9 mouse cellular contexts compared by ENCODE assay signal in genomic region chr14:8346255-8346997, GRCm38 (mm10). TPM values are rescaled to one million over a fixed set of nuclear protein-coding genes. Genes with fewer than 3 reads are reported as not detected.
DNase-seq lines count a peak whose midpoint lies in the region; ATAC-seq and TF ChIP-seq lines count a peak whose summit lies in the region.
"Had no signal": no experiment of that assay in that cellular context is flagged by ENCODE, and none has a peak within 500 bp of the region (broad histone marks: within the 10 kb centered on the region; RNA-seq: fewer than 3 reads in every experiment).

No protein-coding gene starts in this region.

- no peak overlapping the region for H3K4me2 ChIP-seq in heart, embryonic 11.5 days
- no peak overlapping the region for H3K4me2 ChIP-seq in kidney, embryonic 16.5 days (replicated peaks; ENCODE audit: low read depth, low read length)
- no peak overlapping the region for H3K4me2 ChIP-seq in liver, embryonic 11.5 days
- no peak overlapping the region for H3K4me2 ChIP-seq in neural tube, embryonic 12.5 days (replicated peaks)
- H3K4me2 ChIP-seq in stomach, postnatal 0 days (replicated peaks; ENCODE audit: low read depth): no peak overlapping the region
- H3K4me2 ChIP-seq: embryonic facial prominence, embryonic 13.5 days had no signal

- no peaks in the 10 kb centered on the region for H3K9me3 ChIP-seq in heart, embryonic 11.5 days (replicated peaks; ENCODE audit: control insufficient read depth, low read length)
- no peaks in the 10 kb centered on the region for H3K9me3 ChIP-seq in kidney, embryonic 16.5 days (ENCODE audit: low read length)
- no peaks in the 10 kb centered on the region for H3K9me3 ChIP-seq in liver, embryonic 11.5 days (ENCODE audit: control insufficient read depth, low read length)
- H3K9me3 ChIP-seq in neural tube, embryonic 12.5 days: no peaks in the 10 kb centered on the region
- H3K9me3 ChIP-seq in stomach, postnatal 0 days (ENCODE audit: control insufficient read depth, low read length): no peaks in the 10 kb centered on the region
- H3K9me3 ChIP-seq: embryonic facial prominence, embryonic 13.5 days had no signal

- H3K36me3 ChIP-seq in heart, embryonic 11.5 days (ENCODE audit: control insufficient read depth, insufficient read depth, low read length): no peaks in the 10 kb centered on the region
- H3K36me3 ChIP-seq in kidney, embryonic 16.5 days (ENCODE audit: insufficient read depth, low read length): no peaks in the 10 kb centered on the region
- H3K36me3 ChIP-seq in liver, embryonic 11.5 days (ENCODE audit: control insufficient read depth, insufficient read depth, low read length): no peaks in the 10 kb centered on the region
- H3K36me3 ChIP-seq in neural tube, embryonic 12.5 days: no peaks in the 10 kb centered on the region
- no peaks in the 10 kb centered on the region for H3K36me3 ChIP-seq in stomach, postnatal 0 days (ENCODE audit: control insufficient read depth, insufficient read depth, low read length)
- H3K36me3 ChIP-seq: embryonic facial prominence, embryonic 13.5 days had no signal

- peak; percentile 76 for ATAC-seq in erythroblast, adult 5-6 weeks (replicated peaks; ENCODE audit: low FRiP score, poor library complexity, severe bottlenecking)
- 0 out of 2 replicates have a peak, but pooled peaks have one; percentile 37 for ATAC-seq in heart, embryonic 11.5 days (replicated peaks; ENCODE audit: insufficient number of reproducible peaks, low FRiP score, low TSS enrichment)
- peak; percentile 12; the same call in 1 of the 2 replicates for ATAC-seq in kidney, embryonic 16.5 days (ENCODE audit: low FRiP score, low TSS enrichment)
- peak; percentile 16; the same call in 1 of the 2 replicates for ATAC-seq in liver, embryonic 11.5 days (replicated peaks; ENCODE audit: low FRiP score)
- ATAC-seq in neural tube, embryonic 12.5 days (ENCODE audit: low FRiP score, low read depth): peak; percentile 65
- ATAC-seq in stomach, postnatal 0 days (ENCODE audit: low FRiP score, low TSS enrichment): peak; percentile 41; the same call in 1 of the 2 replicates

- TF ChIP-seq POLR2A in bone marrow macrophage, adult 2 months (IDR thresholded peaks at IDR 0.05; ENCODE audit: borderline replicate concordance, low read depth, low read length): no peak

- no peak overlapping the region for H3K9ac ChIP-seq in heart, embryonic 11.5 days (ENCODE audit: low read depth, low read length)
- H3K9ac ChIP-seq in kidney, embryonic 16.5 days (replicated peaks; ENCODE audit: low read length): no peak overlapping the region
- no peak overlapping the region for H3K9ac ChIP-seq in liver, embryonic 11.5 days (ENCODE audit: low read depth, low read length)
- no peak overlapping the region for H3K9ac ChIP-seq in neural tube, embryonic 12.5 days
- H3K9ac ChIP-seq in stomach, postnatal 0 days (ENCODE audit: low read length): no peak overlapping the region; the same call in 1 of the 2 replicates
- H3K9ac ChIP-seq: embryonic facial prominence, embryonic 13.5 days had no signal

- H3K4me3 ChIP-seq in bone marrow macrophage, adult 2 months (ENCODE audit: insufficient read depth, low read length): no peak overlapping the region
- H3K4me3 ChIP-seq in heart, embryonic 11.5 days (ENCODE audit: low read depth, low read length): no peak overlapping the region
- H3K4me3 ChIP-seq in kidney, embryonic 16.5 days (ENCODE audit: low read length): no peak overlapping the region
- H3K4me3 ChIP-seq in liver, embryonic 11.5 days (ENCODE audit: low read depth, low read length): no peak overlapping the region
- no peak overlapping the region for H3K4me3 ChIP-seq in neural tube, embryonic 12.5 days
- H3K4me3 ChIP-seq in stomach, postnatal 0 days (ENCODE audit: low read depth, low read length): no peak overlapping the region
- H3K4me3 ChIP-seq: embryonic facial prominence, embryonic 13.5 days had no signal

- TF ChIP-seq CTCF in bone marrow macrophage, adult 2 months (IDR thresholded peaks at IDR 0.05; ENCODE audit: low read depth, low read length): peak; percentile 58
- TF ChIP-seq CTCF in stomach, postnatal 0 days (IDR thresholded peaks at IDR 0.05; ENCODE audit: low read depth): peak; percentile 99

- H3K27me3 ChIP-seq in heart, embryonic 11.5 days (ENCODE audit: control insufficient read depth, insufficient read depth, low read length): no peaks in the 10 kb centered on the region
- H3K27me3 ChIP-seq in kidney, embryonic 16.5 days (ENCODE audit: insufficient read depth, low read length): no peaks in the 10 kb centered on the region
- no peaks in the 10 kb centered on the region for H3K27me3 ChIP-seq in liver, embryonic 11.5 days (replicated peaks; ENCODE audit: control insufficient read depth, insufficient read depth, low read length)
- H3K27me3 ChIP-seq in neural tube, embryonic 12.5 days (replicated peaks): no peaks in the 10 kb centered on the region
- no peaks in the 10 kb centered on the region for H3K27me3 ChIP-seq in stomach, postnatal 0 days (ENCODE audit: control insufficient read depth, insufficient read depth, low read length)
- H3K27me3 ChIP-seq: embryonic facial prominence, embryonic 13.5 days had no signal

- H3K27ac ChIP-seq in bone marrow macrophage, adult 2 months (ENCODE audit: insufficient read depth, low read depth, low read length): no peak overlapping the region
- H3K27ac ChIP-seq in heart, embryonic 11.5 days (ENCODE audit: low read depth, low read length): no peak overlapping the region
- H3K27ac ChIP-seq in kidney, embryonic 16.5 days (ENCODE audit: low read length): no peak overlapping the region
- no peak overlapping the region for H3K27ac ChIP-seq in liver, embryonic 11.5 days (ENCODE audit: low read depth, low read length)
- no peak overlapping the region for H3K27ac ChIP-seq in neural tube, embryonic 12.5 days
- H3K27ac ChIP-seq in stomach, postnatal 0 days (replicated peaks): no peak overlapping the region
- H3K27ac ChIP-seq: embryonic facial prominence, embryonic 13.5 days had no signal

- DNase-seq in B cell, adult 2 months: peak; percentile 81
- DNase-seq in liver, embryonic 11.5 days (ENCODE audit: low spot score): peak; percentile 70
- peak; percentile 84 for DNase-seq in stomach, postnatal 0 days (ENCODE audit: low spot score)

- WGBS in heart, embryonic 11.5 days (ENCODE audit: insufficient replicate concordance): 19% methylated on average over 7 of the region's 7 CpGs
- WGBS in kidney, embryonic 16.5 days: 22% methylated on average over 7 of the region's 7 CpGs
- 21% methylated on average over 7 of the region's 7 CpGs for WGBS in liver, embryonic 11.5 days
- WGBS in neural tube, embryonic 12.5 days: 24% methylated on average over 7 of the region's 7 CpGs
- 25% methylated on average over 7 of the region's 7 CpGs for WGBS in stomach, postnatal 0 days

- peaks cover 4% of the 10 kb centered on the region; the same call in 1 of the 2 replicates for H3K4me1 ChIP-seq in bone marrow macrophage, adult 2 months (ENCODE audit: control insufficient read depth, insufficient read depth, low read length)
- H3K4me1 ChIP-seq in heart, embryonic 11.5 days (ENCODE audit: control insufficient read depth, insufficient read depth, low read length): no peaks in the 10 kb centered on the region
- peaks cover 3% of the 10 kb centered on the region; the same call in 1 of the 2 replicates for H3K4me1 ChIP-seq in kidney, embryonic 16.5 days (ENCODE audit: insufficient read depth, low read length)
- no peaks in the 10 kb centered on the region for H3K4me1 ChIP-seq in liver, embryonic 11.5 days (replicated peaks; ENCODE audit: control insufficient read depth, insufficient read depth, low read length)
- no peaks in the 10 kb centered on the region for H3K4me1 ChIP-seq in neural tube, embryonic 12.5 days
- H3K4me1 ChIP-seq in stomach, postnatal 0 days (replicated peaks; ENCODE audit: control insufficient read depth, insufficient read depth): no peaks in the 10 kb centered on the region
- H3K4me1 ChIP-seq: embryonic facial prominence, embryonic 13.5 days had no signal

- no peak for TF ChIP-seq EP300 in stomach, postnatal 0 days (optimal IDR thresholded peaks at IDR 0.05)

RNA-seq across cellular contexts. Expression of gene Fam107a, which starts 28.6 kb away (rescaled TPM):
- not detected in 2 replicates for polyA plus RNA-seq in bone marrow macrophage, adult 2 months (2012; ENCODE audit: insufficient read depth, insufficient read length, missing spikeins)
- total RNA-seq in erythroblast, adult 5-6 weeks (2015; ENCODE audit: low replicate concordance): not detected in 2 replicates
- not detected in 2 replicates for total RNA-seq in erythroblast, adult 5-6 weeks (2017; ENCODE audit: low replicate concordance)
- 0.23 and 0.30 TPM in 2 replicates for polyA plus RNA-seq in heart, embryonic 11.5 days (2014; fragmentation: Nextera tagmentation; extraction: Ambion mirVana)
- 7.8 TPM in 2 replicates for polyA plus RNA-seq in kidney, embryonic 16.5 days (2015; fragmentation: Nextera tagmentation; extraction: Ambion mirVana)
- 0.08 and 0.53 TPM in 2 replicates for polyA plus RNA-seq in liver, embryonic 11.5 days (2014; fragmentation: Nextera tagmentation; extraction: Ambion mirVana)
- 0.75 and 1.0 TPM in 2 replicates for polyA plus RNA-seq in neural tube, embryonic 12.5 days (2016; fragmentation: Nextera tagmentation; extraction: Ambion mirVana)
- polyA plus RNA-seq in stomach, postnatal 0 days (2015; fragmentation: Nextera tagmentation; extraction: Ambion mirVana): 0.31 and 0.36 TPM in 2 replicates

RNA-seq across cellular contexts. Expression of gene Oit1, which starts 32.1 kb away (rescaled TPM):
- polyA plus RNA-seq in bone marrow macrophage, adult 2 months (2012; ENCODE audit: insufficient read depth, insufficient read length, missing spikeins): not detected in 2 replicates
- total RNA-seq in erythroblast, adult 5-6 weeks (2015; ENCODE audit: low replicate concordance): not detected in 2 replicates
- not detected in 2 replicates for total RNA-seq in erythroblast, adult 5-6 weeks (2017; ENCODE audit: low replicate concordance)
- not detected in 2 replicates for polyA plus RNA-seq in heart, embryonic 11.5 days (2014; fragmentation: Nextera tagmentation; extraction: Ambion mirVana)
- 1.8 and 2.0 TPM in 2 replicates for polyA plus RNA-seq in kidney, embryonic 16.5 days (2015; fragmentation: Nextera tagmentation; extraction: Ambion mirVana)
- polyA plus RNA-seq in liver, embryonic 11.5 days (2014; fragmentation: Nextera tagmentation; extraction: Ambion mirVana): not detected in 2 replicates
- polyA plus RNA-seq in neural tube, embryonic 12.5 days (2016; fragmentation: Nextera tagmentation; extraction: Ambion mirVana): not detected in 2 replicates
- polyA plus RNA-seq in stomach, postnatal 0 days (2015; fragmentation: Nextera tagmentation; extraction: Ambion mirVana): 57.9 and 66.2 TPM in 2 replicates

Comparison
In these comparisons a context has a peak if more than half of its experiments do, and no peak if none do; other contexts are left out.
1. ATAC-seq: peak in every context shown above with its lines; median percentile 76 in erythroblast, adult 5-6 weeks; 65 in neural tube, embryonic 12.5 days; 41 in stomach, postnatal 0 days; 37 in heart, embryonic 11.5 days; 16 in liver, embryonic 11.5 days; 12 in kidney, embryonic 16.5 days.
2. RNA of gene Oit1, which starts 32.1 kb away (polyA plus RNA-seq): 57.9 to 66.2 TPM in stomach, postnatal 0 days; 1.8 to 2.0 TPM in kidney, embryonic 16.5 days, not detected in neural tube, embryonic 12.5 days, not detected in liver, embryonic 11.5 days, not detected in bone marrow macrophage, adult 2 months and not detected in heart, embryonic 11.5 days; every median in the first group is over 10 times any median in the second.
3. Peak in every context shown above with its lines, with median percentiles within 50 percentile points of each other: DNase-seq.